Mouse (Mus musculus): ENCODE data around the gene Cldn10.

DNA sequence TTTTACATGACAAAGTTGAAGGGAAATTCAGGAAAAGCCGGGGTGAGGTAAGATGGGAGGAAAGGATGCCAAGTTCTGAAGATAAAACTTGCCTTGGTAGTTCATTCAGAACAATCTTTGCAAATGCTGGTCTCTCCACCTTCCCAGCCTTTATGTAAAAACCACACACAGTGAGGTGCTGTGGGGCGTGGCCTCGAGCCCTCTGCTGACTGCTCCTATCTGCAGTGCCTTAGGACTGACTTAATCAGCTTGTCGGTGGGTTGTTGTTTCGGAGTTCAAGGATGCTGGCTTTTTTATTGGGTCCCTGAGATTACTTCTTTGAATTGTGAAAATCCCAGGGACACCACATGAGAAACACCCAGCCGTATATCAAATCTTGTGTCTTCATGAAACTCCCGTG is 74.5 kb downstream of the Cldn10 start:
- TF ChIP-seq CTCF (IDR thresholded peaks at IDR 0.05): no peak
- TF ChIP-seq EP300 (IDR thresholded peaks at IDR 0.05): no peak

All from lung, postnatal 0 days (tissue).